Mouse (Mus musculus): Measurements from ENCODE around the gene Kmt2b. TPM values are rescaled to one million over a fixed set of nuclear protein-coding genes. Genes with fewer than 3 reads are reported as not detected.

Gene Kmt2b
- polyA plus RNA-seq, 1 experiment = 38.1 TPM

GRCm38 (mm10) chr7:30552102-30553020 is 36.2 kb downstream of the Kmt2b start, which contains the start of the genes Hspb6 and Proser3:
Gene Hspb6, plus strand, starts transcription at chr7:30552178.
Gene Proser3, minus strand, starts transcription at chr7:30552299.
- Histone ChIP-seq H3K27me3 (ENCODE audit: control insufficient read depth, insufficient read depth, low read length) (no peaks in the 10 kb centered on the region), H3K4me3 (ENCODE audit: low read depth, low read length) (peak within 1 kb of the TSS; percentile 68), H3K4me1 (ENCODE audit: control insufficient read depth, insufficient read depth, insufficient read length, low read length) (peaks cover 4% of the 10 kb centered on the region), H3K27ac (ENCODE audit: insufficient read depth, low read depth, low read length) (peak within 1 kb of the TSS; percentile 91), H3K36me3 (ENCODE audit: control insufficient read depth, insufficient read depth, low read length) (peaks cover 22% of the 10 kb centered on the region)
- WGBS = under 1% methylated on average over 44 of the region's 44 CpGs
- TF ChIP-seq CTCF (IDR thresholded peaks at IDR 0.05; ENCODE audit: extremely low read depth, insufficient read length, insufficient replicate concordance, low read depth, low read length) (no peak; the same call in 1 of the 2 replicates), POLR2A (IDR thresholded peaks at IDR 0.05; ENCODE audit: low read depth, low read length) (peak; percentile 69; the same call in 1 of the 2 replicates)

GRCm38 (mm10) chr7:30551445-30552101 is 37.0 kb downstream of the Kmt2b start:
- peak; percentile 41; the same call in 1 of the 2 replicates for TF ChIP-seq CTCF (IDR thresholded peaks at IDR 0.05; ENCODE audit: extremely low read depth, insufficient read length, insufficient replicate concordance, low read depth, low read length)
- no peak for TF ChIP-seq POLR2A (IDR thresholded peaks at IDR 0.05; ENCODE audit: low read depth, low read length)
- Histone ChIP-seq H3K27ac (ENCODE audit: insufficient read depth, low read depth, low read length) (peak overlapping the region; percentile 91), H3K27me3 (ENCODE audit: control insufficient read depth, insufficient read depth, low read length) (no peaks in the 10 kb centered on the region), H3K4me3 (ENCODE audit: low read depth, low read length) (peak overlapping the region; percentile 68), H3K36me3 (ENCODE audit: control insufficient read depth, insufficient read depth, low read length) (peaks cover 14% of the 10 kb centered on the region), H3K4me1 (ENCODE audit: control insufficient read depth, insufficient read depth, insufficient read length, low read length) (peaks cover 4% of the 10 kb centered on the region)
- WGBS = under 1% methylated on average over 10 of the region's 10 CpGs

GRCm38 (mm10) chr7:30550603-30551002 is 37.9 kb downstream of the Kmt2b start:
- H3K36me3 ChIP-seq (ENCODE audit: control insufficient read depth, insufficient read depth, low read length) = peaks cover 8% of the 10 kb centered on the region
- H3K27me3 ChIP-seq (ENCODE audit: control insufficient read depth, insufficient read depth, low read length) = no peaks in the 10 kb centered on the region
- TF ChIP-seq POLR2A (IDR thresholded peaks at IDR 0.05; ENCODE audit: low read depth, low read length) (no peak), CTCF (IDR thresholded peaks at IDR 0.05; ENCODE audit: extremely low read depth, insufficient read length, insufficient replicate concordance, low read depth, low read length) (no peak)
- peaks cover 4% of the 10 kb centered on the region for H3K4me1 ChIP-seq (ENCODE audit: control insufficient read depth, insufficient read depth, insufficient read length, low read length)
- 100% methylated on average over 1 of the region's 1 CpGs for WGBS
- H3K4me3 ChIP-seq (ENCODE audit: low read depth, low read length) = no peak overlapping the region
- H3K27ac ChIP-seq (ENCODE audit: insufficient read depth, low read depth, low read length) = no peak overlapping the region

- Histone ChIP-seq H3K4me3 (ENCODE audit: low read depth, low read length) (no peak overlapping the region), H3K36me3 (ENCODE audit: control insufficient read depth, insufficient read depth, low read length) (peaks cover 2% of the 10 kb centered on the region; the same call in 1 of the 2 replicates), H3K27me3 (ENCODE audit: control insufficient read depth, insufficient read depth, low read length) (no peaks in the 10 kb centered on the region), H3K27ac (ENCODE audit: insufficient read depth, low read depth, low read length) (no peak overlapping the region), H3K4me1 (ENCODE audit: control insufficient read depth, insufficient read depth, insufficient read length, low read length) (peaks cover 4% of the 10 kb centered on the region)
- WGBS = 60% methylated on average over 2 of the region's 2 CpGs
- TF ChIP-seq POLR2A (IDR thresholded peaks at IDR 0.05; ENCODE audit: low read depth, low read length) = no peak
- no peak for TF ChIP-seq CTCF (IDR thresholded peaks at IDR 0.05; ENCODE audit: extremely low read depth, insufficient read length, insufficient replicate concordance, low read depth, low read length)
Observed at GRCm38 (mm10) chr7:30549880-30550279, 38.6 kb downstream of the Kmt2b start.

GRCm38 (mm10) chr7:30544327-30544726 is 44.2 kb downstream of the Kmt2b start:
- no peak for TF ChIP-seq CTCF (IDR thresholded peaks at IDR 0.05; ENCODE audit: extremely low read depth, insufficient read length, insufficient replicate concordance, low read depth, low read length)
- no peak for TF ChIP-seq POLR2A (IDR thresholded peaks at IDR 0.05; ENCODE audit: low read depth, low read length)
- Histone ChIP-seq H3K4me1 (ENCODE audit: control insufficient read depth, insufficient read depth, insufficient read length, low read length) (no peaks in the 10 kb centered on the region), H3K27ac (ENCODE audit: insufficient read depth, low read depth, low read length) (no peak overlapping the region), H3K4me3 (ENCODE audit: low read depth, low read length) (no peak overlapping the region), H3K36me3 (ENCODE audit: control insufficient read depth, insufficient read depth, low read length) (0 out of 2 replicates have a peak, but pooled peaks cover 2% of the 10 kb centered on the region), H3K27me3 (ENCODE audit: control insufficient read depth, insufficient read depth, low read length) (no peaks in the 10 kb centered on the region)
- 92% methylated on average over 2 of the region's 2 CpGs for WGBS

- Histone ChIP-seq H3K36me3 (ENCODE audit: control insufficient read depth, insufficient read depth, low read length) (peaks cover 2% of the 10 kb centered on the region; the same call in 1 of the 2 replicates), H3K4me1 (ENCODE audit: control insufficient read depth, insufficient read depth, insufficient read length, low read length) (no peaks in the 10 kb centered on the region), H3K27me3 (ENCODE audit: control insufficient read depth, insufficient read depth, low read length) (no peaks in the 10 kb centered on the region), H3K4me3 (ENCODE audit: low read depth, low read length) (no peak overlapping the region), H3K27ac (ENCODE audit: insufficient read depth, low read depth, low read length) (no peak overlapping the region)
- TF ChIP-seq POLR2A (IDR thresholded peaks at IDR 0.05; ENCODE audit: low read depth, low read length) = no peak
- no peak for TF ChIP-seq CTCF (IDR thresholded peaks at IDR 0.05; ENCODE audit: extremely low read depth, insufficient read length, insufficient replicate concordance, low read depth, low read length)
- WGBS = 92% methylated on average over 7 of the region's 7 CpGs
Observed at GRCm38 (mm10) chr7:30540572-30540971, 48.0 kb downstream of the Kmt2b start.

Measured in small intestine, adult 2 months (tissue).